Mouse (Mus musculus) layer of hippocampus, postnatal 10 days (tissue): ENCODE results near the gene BC049730. TPM values are rescaled to one million over a fixed set of nuclear protein-coding genes. Genes with fewer than 3 reads are reported as not detected.
"Not testable (repeated sequence)": the region's sequence is repeated elsewhere in the genome, so short reads cannot be mapped to it uniquely, and the experiment has no call there.

Source experiments
- DNase-seq, 2 experiments: peaks; one replicate each; pipeline ENCODE4 v3.0.0; 2021; ENCODE audit warnings: low spot score in 2 of 2
- long read RNA-seq: library from polyadenylated mRNA; stranded (forward); transcript quantifications from one replicate; pipeline ENCODE4 v2.0.0, GENCODE M21; 2023
- total RNA-seq, 2 experiments: library from RNA; stranded (reverse); gene quantifications; 2 replicates each; pipeline ENCODE4 v1.2.3; 2021

BC049730 gene
- total RNA-seq: not detected
- long read RNA-seq: 0 reads

DNA sequence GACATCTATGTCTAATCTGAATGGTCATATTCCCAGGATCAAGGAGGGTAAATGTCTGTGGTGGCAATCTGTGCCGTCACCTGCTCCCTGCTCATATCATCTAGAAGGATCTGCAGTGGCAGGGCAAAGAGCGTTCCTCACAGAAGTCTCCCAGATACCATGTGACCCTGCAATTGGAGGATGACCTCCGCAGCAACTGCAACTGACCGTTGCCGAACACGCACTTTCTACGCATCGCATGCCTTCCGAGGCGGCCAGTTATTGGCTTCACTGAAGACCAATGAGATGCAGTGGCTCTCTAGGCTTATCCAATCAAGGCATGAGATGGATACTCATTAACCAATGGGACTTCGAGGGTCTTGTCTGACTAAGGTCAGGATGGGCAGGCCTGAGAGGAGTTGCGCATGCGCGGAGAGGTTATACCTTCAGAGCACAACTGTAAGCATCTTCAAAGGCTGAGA, at the start of gene BC049730:
Gene BC049730, plus strand, starts transcription at position 411 of the 461 bp plus-strand sequence.
- no peak for DNase-seq

DNA sequence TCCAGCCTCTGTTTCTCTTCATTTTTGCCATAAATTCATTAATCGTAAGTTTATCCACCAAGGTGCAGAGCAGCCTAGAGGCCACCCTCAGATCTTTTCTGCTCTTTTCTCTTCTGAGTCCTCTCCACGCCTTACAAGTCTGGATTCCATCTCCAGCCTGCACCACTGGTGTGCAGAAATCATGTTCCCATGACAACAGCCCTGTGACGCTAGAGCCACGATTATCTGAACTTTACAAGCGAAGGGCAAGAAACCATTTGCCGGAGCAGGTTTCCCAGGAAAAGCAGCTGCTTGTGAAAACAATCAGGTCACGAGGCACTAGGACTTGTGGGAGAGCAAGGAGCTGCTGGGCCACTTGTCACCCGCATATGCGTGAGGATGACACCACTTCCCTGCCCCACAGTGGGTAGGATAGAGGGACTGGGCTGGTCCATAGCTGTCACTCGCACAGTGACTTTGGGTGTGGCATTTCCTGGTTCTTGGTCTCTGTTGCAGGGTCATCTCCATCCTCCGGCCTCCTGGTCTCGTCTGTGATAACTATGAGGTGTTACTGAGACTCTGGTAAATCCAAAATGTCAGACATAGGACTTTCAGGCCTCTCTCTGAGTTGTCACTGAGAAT, 49.2 kb upstream of the BC049730 start:
- no peak for DNase-seq

DNA sequence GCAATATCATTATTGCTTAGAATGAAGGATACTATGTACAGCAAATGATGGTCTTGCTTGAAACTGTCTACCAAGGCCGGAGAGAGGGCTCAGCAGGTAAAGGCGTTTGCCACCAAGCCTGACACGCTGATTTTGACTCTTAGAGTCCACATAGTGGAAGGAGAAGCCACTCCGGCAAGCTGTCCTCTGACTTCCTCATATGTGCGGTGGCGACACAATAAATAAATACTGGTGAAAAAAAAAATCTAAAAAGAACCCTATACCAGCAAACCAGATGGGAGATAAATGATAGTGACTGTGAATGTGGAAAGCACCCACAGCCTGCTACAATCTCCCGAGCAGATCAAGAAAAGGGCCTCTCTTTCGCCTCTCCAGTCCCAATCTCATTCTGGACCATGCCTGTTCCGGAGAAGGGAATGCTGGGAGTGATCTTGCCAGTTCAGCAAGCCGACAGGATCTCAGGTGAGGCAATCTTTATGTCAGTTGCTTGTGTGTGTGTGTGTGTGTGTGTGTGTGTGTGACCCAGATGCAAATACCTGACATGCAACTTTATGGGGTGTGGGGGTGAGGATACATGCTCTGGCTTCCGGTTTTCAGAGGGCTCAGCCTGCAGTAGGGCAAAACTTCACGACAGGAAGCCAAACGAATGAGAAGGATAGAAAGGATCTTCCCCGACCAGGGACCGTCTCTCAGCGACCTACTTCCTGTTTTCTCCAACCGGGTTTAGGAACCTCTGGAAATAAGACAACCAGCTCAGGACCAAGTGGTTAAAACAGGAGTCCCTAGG, 47.7 kb upstream of the BC049730 start:
- DNase-seq: no peak

DNA sequence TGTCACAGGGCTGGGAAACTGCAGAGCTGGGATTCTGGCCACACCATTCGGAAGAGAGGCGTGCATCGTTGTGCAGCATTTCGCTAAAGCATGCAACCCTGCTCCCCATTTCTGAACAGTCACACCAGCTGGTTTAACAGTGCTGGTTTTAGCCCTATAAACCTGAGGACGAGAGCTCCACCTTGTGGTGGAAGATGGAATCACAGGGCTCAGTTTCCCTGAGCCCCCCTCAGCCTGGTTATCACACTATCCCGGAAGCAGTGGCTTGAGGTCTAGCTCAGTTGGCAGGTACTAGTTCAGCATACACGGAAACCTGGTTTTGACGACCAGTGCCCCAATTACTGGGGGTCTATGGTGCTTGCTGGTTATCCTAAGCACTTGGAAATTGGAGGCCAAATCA, 46.5 kb upstream of the BC049730 start:
- DNase-seq: peak; percentile 78 to 79

DNA sequence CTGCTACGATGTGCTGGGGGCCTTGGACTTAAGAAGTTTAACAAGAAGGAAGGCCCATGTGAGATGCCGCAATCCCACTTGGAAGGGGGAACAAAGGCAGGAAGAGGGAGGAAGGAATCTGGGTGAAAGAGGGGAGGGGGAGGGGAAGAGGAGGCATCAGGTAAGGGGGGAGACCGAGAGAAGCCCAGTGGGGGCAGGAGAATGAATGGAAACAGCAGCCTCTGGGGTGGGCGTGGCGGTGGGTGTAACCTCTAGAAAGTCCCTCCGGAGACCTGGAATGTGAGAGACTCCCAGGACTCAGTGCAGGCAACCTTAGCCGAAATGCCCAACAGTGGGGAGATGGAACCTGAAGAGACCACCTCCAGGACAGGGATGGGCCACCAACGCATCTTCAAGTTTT, 44.7 kb upstream of the BC049730 start:
- no peak for DNase-seq

DNA sequence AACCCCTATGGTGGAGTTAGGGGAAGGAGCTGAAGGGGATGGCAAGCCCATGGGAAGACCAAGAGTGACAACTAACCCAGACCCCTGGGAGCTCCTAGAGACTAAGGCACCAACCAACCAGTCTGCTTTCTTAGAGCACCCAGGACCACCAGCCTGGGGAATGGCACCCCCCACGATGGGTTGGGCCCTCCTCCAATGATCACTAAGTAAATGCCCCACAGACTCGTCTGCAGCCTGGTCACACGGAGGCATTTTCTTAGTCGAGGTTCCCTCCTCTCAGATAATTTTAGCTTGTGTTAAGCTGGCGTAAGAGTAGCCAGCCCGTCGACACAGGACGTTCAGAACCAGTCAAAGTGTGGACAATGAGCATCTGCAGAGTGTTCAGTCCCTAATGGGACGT, 44.1 kb upstream of the BC049730 start:
- DNase-seq: no peak

DNA sequence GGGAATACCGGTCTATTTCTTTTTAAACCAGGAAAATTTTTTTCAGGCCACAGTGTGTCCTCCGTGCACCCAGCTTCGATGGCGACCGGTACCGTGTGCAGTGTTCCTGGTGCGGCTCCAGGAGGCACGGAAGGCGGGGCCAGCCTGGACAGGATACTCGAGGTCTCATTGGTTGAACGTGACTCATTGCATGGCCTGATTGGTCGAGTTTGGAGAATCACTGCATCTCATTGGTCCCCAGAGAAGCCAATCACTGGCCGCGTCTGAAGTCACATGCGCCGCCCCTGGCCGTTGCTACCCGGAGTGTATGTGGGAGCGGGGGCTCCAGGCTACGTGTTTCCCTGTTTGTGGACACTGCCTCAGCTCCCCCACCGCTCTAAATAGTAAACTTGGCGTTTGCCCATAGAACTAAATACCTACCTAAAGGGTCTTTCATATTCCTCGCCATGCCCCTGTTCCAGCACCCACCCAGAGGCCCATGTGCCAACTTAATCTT, 37.0 kb upstream of the BC049730 start:
- DNase-seq: no peak

DNA sequence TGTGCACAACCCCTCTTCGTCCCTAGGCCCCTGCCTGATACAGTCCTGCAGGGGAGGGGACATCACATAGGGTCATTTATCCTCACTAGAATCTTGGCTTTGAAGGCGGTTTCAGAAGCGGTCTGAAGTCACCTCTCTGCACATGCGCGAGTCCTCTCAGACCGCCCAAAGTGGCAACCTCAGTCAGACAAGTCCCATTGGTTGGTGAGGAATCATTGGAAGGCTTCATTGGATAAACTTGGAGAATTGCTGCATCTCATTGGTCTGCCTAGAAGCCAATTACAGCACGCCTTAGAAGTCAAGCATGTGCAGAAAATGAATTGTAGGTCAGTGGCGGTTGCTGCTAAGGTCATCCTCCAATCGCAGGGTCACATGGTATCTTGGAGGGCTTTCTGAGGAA, 32.5 kb upstream of the BC049730 start, which contains the start of gene Tex101:
Gene Tex101, minus strand, starts transcription at position 101 of the 400 bp plus-strand sequence.
- no peak for DNase-seq

DNA sequence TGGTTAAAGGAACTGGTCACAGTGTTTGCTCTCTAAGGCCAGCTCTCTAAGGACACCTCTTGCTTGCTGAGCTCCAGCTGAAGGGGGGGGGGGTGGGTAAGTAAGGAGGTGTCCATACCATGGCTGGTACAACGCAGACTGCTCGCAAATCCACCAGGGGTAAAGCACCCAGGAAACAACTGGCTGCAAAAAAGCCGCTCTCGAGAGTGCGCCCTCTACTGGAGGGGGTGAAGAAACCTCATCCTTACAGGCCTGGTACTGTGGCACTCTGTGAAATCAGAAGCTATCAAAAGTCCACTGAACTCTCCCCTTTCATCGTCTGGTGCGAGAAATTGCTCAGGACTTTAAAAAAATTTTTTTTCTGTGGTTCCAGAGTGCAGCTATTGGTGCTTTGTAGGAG, 24.9 kb upstream of the BC049730 start:
- DNase-seq: not testable (repeated sequence)

DNA sequence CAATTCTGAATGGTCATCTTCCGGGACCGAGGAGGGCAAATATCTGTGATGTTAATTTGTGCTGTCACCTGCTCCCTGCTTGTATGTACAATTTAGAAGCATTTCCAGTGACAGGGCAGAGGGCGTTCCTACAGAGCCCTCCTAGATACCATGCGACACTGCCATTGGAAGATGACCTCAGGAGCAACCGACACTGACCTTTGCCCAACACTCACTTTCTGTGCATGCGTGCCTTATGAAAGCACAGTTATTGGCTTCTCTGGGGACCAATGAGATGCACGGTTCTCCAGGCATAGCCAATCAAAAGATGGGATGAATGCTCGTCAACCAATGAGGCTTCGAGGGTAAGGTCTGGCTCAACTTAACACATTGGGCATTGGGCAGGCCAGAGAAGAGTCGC, 21.5 kb upstream of the BC049730 start:
- not testable (repeated sequence) for DNase-seq

DNA sequence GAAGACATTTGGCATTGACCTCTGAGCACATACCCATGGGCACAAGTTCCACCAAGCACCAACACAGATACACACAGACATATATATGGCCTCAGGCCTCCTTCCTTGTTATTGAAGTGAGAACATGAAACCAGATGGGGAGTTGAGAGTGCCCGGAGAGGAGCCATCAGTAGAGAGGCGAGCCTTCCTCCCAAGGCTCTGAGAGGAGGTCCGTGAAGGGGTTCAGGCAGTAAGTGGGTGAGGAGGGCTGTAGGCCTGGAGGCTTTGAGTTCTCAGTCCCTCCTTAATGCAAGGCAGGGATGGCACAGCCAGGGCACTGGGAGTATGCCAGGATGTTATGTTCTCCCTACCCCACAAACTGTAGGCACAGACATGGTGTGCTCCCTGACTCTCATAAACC, 16.3 kb upstream of the BC049730 start:
- DNase-seq: not testable (repeated sequence)

DNA sequence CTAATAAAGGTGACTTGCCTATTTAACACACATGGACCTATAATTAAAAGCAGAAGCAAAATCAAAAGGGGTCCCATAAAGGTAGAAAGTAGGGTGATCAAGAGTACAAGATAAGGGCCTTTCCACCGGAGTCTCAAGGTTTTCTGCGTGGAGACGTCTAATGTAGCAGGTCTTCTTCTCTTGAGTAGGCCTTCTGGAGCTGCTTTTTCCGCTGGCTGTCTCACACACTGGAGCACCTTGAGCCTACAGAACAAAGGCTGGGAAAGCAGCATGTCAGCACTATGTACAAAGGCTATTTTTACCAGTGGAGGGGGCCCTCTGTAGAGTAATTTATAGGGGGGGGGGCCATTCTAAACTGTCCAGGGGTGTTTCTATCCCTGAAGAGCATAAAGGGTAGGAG, 11.2 kb upstream of the BC049730 start:
- DNase-seq: not testable (repeated sequence)

DNA sequence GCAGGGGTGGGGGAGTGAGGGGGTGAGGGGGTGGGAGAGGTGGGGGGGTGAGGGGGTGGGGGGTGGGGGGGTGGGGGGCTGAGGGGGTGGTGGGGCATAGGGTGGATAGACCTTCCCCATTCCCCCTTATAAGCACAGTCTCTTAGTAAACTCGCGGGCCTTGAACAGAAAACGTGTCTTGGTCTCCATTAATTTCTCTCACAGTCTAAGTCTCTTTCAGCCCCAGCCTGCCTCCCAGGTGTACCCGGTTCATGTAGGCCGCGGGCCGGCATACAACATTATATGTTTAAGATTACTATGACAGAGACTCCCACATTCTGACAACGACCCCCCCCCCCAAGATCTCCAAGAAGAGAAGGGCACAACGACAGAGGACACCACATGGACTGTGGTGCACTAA, 6.2 kb upstream of the BC049730 start:
- DNase-seq: not testable (repeated sequence)

DNA sequence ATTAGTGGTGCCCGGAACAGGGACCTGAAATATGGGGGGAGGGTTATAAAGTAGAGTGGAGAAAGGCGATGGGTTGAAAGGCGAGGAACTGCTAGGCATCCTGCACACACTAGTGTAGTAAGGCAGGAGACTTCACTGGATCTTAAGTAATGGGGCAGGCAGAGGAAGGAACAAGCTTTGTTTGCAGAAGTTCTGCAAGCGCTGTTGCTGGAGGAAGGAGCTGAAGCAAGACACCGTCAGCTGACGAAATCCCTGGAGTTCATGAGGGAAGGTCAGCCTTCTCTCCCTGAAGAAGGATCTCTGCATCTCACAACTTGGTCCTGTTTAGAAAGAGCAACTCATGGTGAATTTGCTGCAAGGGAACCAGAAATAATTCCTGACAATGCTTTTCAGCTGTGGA, 6.0 kb downstream of the BC049730 start:
- no peak for DNase-seq

DNA sequence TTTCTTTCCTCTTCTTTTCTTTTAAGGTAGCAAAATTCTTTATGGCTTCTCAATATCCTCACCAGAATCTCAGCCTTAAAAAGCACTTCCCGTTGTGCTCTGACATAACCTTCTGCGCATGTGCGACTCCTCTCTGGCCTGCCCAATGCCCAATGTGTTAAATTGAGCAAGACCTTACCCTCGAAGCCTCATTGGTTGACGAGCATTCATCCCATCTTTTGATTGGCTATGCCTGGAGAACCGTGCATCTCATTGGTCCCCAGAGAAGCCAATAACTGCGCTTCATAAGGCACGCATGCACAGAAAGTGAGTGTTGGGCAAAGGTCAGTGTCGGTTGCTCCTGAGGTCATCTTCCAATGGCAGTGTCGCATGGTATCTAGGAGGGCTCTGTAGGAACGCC, 17.8 kb downstream of the BC049730 start, which contains the start of gene Gm4763:
Gene Gm4763, minus strand, starts transcription at position 101 of the 400 bp plus-strand sequence.
- DNase-seq: not testable (repeated sequence)

DNA sequence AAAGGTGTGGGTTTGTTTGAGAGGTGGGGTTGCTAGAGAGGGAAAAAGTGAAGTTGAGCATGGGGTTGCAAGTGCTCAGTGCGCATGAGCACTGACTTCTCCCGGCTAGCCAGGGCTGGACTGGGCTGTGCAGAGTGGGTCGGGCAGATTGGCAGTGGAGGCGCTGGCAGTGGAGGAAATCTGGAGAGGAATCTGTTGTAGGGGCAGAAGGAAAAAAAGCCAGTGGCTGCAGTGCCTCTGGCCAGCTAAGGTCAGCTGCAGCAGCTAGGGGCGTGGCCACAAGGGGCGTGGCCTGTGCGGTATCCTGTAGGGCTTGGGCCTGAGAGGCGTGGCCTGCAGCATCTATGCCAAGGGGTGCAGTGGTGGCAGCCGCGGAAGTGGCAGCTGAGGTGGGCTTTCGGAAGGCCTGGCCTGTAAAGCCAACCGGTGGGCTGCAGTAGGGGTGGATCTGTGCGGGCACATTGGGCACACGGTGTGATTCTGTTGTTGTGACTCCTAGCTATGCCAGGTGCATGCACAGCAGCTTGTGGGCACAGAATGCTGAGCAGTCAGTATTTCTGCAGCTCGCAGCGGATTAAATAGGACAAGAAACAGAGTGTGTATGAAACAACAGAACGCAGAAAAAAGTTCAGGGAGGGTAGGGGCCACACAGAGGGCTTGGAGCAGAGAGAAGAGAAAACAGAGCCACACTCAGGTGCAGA, 27.1 kb downstream of the BC049730 start:
- DNase-seq: peak; percentile 9 to 27

DNA sequence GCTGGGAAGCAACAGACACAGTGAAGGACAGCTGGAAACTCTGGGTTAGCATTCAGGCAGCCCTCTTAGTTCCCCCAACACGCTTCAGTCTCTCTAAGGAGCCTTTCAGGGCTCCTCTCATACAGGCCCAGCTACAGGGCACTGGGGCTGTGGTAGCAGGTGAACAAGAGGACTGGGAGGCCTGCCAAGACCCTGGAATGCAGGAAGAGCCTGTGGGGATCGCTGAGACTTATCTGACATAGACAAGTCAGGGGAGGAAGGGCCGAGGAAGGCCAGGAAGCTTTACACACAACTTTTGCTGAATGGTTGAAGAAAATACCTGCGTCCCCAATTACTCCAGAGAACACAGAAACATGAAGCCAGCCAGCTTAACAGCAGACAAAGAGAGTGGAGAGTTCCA, 41.7 kb downstream of the BC049730 start:
- no peak for DNase-seq

DNA sequence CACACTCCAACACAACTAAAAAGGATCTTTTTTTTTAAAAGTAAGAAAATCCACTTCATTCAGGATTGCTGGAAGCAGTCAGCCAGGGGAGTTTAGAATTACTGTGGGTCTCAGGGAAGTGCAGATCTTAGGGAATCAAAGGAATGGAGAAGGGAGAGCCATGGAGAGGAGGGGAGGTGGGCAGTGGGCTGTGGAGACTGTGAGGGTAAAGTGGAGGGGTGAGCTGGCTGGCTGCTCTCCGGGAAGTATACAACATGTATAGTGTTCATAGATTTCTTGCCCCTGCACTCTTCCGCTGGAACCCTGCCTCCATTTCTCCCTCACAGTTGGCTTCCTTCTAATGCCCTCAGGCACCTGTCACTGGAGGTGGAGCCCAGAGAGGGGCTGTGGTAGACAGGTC, 42.6 kb downstream of the BC049730 start:
- no peak for DNase-seq

DNA sequence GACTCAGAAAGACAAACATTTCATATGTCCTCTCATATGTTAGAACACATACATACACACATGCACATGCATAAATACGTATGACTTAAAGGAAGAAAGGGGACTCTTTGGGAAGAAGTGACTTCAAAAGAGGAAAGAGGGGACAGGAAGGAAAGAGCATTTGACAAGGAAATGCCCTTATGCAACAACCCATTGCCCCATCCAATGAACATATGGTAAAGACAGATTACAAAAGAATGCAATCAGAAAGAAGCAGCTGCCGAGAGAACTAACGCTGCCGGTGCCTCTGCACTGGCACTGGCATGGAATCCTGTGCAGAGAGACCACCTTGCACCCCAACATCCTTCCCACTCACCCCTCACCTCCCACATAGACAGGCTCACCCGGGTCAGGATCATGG, 44.4 kb downstream of the BC049730 start:
- no peak for DNase-seq

DNA sequence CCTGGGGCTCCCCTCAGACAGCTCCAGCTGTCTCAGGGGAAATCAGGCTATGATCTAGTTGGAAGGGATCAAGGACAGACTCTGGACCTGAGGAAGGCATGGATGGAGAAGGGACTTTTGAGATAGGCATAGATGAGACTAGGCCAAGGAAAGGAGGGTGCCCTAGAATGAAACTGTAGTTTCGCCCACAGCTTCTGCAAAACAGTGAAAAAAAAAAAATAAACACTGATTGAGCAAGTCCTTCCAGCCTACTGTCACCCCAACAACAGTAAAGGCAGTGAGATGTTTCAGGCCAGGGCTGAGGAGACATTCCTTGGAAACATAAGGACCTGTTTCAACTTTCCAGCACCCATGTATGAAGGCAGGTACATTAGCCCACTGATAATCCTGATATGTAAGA, 49.5 kb downstream of the BC049730 start:
- no peak for DNase-seq

DNA sequence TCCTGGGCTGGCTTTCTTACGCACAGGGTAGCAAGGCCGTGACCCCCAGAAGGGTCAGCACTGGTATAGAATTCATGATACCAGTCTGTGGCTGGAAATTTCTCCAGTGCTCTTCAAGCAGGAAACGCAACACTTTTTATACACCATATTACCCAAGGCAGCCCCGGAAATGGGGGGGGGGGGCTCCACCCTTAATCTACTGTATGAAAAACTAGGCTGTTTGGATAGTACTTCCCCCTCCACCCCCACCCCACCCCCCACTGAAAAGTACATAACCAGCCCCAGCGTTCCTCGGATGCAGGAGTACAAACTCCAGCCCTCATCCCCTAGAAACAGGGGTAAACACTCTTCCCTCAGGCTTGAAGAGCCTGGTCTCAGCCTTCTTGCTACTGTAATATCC, 51.2 kb downstream of the BC049730 start, which contains the start of gene Cd177:
Gene Cd177, minus strand, starts transcription at position 101 of the 400 bp plus-strand sequence.
- no peak for DNase-seq

DNA sequence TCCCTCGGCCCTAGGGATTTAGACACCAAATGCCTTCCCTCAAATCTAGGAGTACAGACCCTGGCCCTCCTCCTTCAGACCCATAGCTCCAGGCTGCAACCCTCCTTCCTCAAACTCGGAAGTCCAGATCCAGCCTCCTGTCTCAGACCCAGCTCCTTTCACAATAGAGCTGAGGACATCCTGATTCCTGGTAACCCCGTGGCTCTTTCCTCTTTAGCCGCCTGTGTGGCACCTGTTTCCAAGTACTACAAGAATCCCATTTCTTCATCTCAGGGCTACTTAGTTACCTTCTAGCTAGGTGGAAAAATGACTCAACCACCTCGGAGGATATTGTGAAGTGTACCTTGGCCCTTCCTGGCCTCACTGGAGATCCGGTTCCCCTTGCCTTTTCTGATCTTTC, 52.1 kb downstream of the BC049730 start:
- DNase-seq: no peak
